Mouse (Mus musculus) CH12.LX (cell line): Measurements from ENCODE around the gene Creb3l1. TPM values are rescaled to one million over a fixed set of nuclear protein-coding genes. Genes with fewer than 3 reads are reported as not detected.

Experiments used
- DNase-seq: peaks from one replicate; pipeline ENCODE4 v3.0.0-alpha.2; 2013; ENCODE audit errors: extremely low read depth
- H3K27ac ChIP-seq: 2 replicates; pipeline ENCODE4 v1.5.1; 2012; ENCODE audit warnings: low read depth, mild to moderate bottlenecking, control low read depth, moderate library complexity; ENCODE audit not compliant: insufficient read depth
- H3K27me3 ChIP-seq: replicated peaks from 2 replicates; pipeline ENCODE3; 2012; ENCODE audit warnings: inconsistent platforms
- H3K36me3 ChIP-seq, 2 experiments: replicated peaks in 1 of 2; 2 replicates each; pipeline versions ENCODE3 to v1.6.1; 2012; ENCODE audit warnings: inconsistent platforms in 1 of 2, low read length in 1 of 2, mild to moderate bottlenecking in 1 of 2, mixed read lengths in 1 of 2, moderate library complexity in 1 of 2; ENCODE audit not compliant: control insufficient read depth in 1 of 2, insufficient read depth in 1 of 2
- H3K4me1 ChIP-seq, 2 experiments: 2 replicates each; pipeline ENCODE4 v1.6.1; 2012; ENCODE audit warnings: inconsistent platforms in 1 of 2, moderate library complexity in 1 of 2; ENCODE audit not compliant: insufficient read depth in 2 of 2, control insufficient read depth in 1 of 2
- H3K4me2 ChIP-seq: 2 replicates; pipeline ENCODE4 v1.6.1; 2012; ENCODE audit warnings: low read depth, mild to moderate bottlenecking, control low read depth; ENCODE audit not compliant: poor library complexity, insufficient read depth, severe bottlenecking
- H3K4me3 ChIP-seq, 3 experiments: fragments of 150-350 bp in 1 of 3; sonication (generic) in 1 of 3; replicated peaks in 1 of 3; 2 replicates each; pipeline versions ENCODE3 to v1.5.1; 2011 to 2012; ENCODE audit warnings: low read depth in 2 of 3, low read length in 2 of 3, mild to moderate bottlenecking in 2 of 3, moderate library complexity in 2 of 3, control low read depth in 1 of 3, improper control_type of control experiment in 1 of 3, inconsistent platforms in 1 of 3, mixed read lengths in 1 of 3; ENCODE audit not compliant: poor library complexity in 1 of 3
- H3K79me2 ChIP-seq: replicated peaks from 2 replicates; pipeline ENCODE4 v1.6.1; 2012; ENCODE audit warnings: mild to moderate bottlenecking, moderate library complexity; ENCODE audit not compliant: control insufficient read depth, poor library complexity, insufficient read depth, severe bottlenecking; ENCODE audit errors: extremely low read depth
- H3K9ac ChIP-seq: 2 replicates; pipeline ENCODE4 v1.6.1; 2012; ENCODE audit warnings: low read depth, mild to moderate bottlenecking, control low read depth, moderate library complexity; ENCODE audit not compliant: insufficient read depth
- H3K9me3 ChIP-seq: replicated peaks from 2 replicates; pipeline ENCODE3; 2012; ENCODE audit warnings: low read length, inconsistent platforms, mixed read lengths
- BHLHE40 ChIP-seq: IDR thresholded peaks from 2 replicates; pipeline ENCODE4 v1.6.1; 2011; ENCODE audit warnings: mild to moderate bottlenecking, low read depth, low read length, improper control_type of control experiment
- CHD1 ChIP-seq: IDR thresholded peaks from 2 replicates; pipeline ENCODE4 v1.6.1; 2012; ENCODE audit warnings: low read depth, low read length, improper control_type of control experiment, inconsistent platforms
- CTCF ChIP-seq, 2 experiments: IDR thresholded peaks in 1 of 2; conservative IDR thresholded peaks in 1 of 2; 2 replicates each; pipeline ENCODE4 v1.5.1; 2011 to 2012; ENCODE audit warnings: low read depth in 2 of 2, low read length in 2 of 2, improper control_type of control experiment in 1 of 2, inconsistent platforms in 1 of 2, mild to moderate bottlenecking in 1 of 2, moderate library complexity in 1 of 2
- ELF1 ChIP-seq: IDR thresholded peaks from 2 replicates; pipeline ENCODE4 v1.6.1; 2014; ENCODE audit warnings: low read depth, mild to moderate bottlenecking, inconsistent platforms, low read length, improper control_type of control experiment
- EP300 ChIP-seq: IDR thresholded peaks from 2 replicates; pipeline ENCODE4 v1.6.1; 2011; ENCODE audit warnings: low read length, improper control_type of control experiment
- ETS1 ChIP-seq: conservative IDR thresholded peaks from 2 replicates; pipeline ENCODE4 v1.6.1; 2012; ENCODE audit warnings: low read depth, mild to moderate bottlenecking, inconsistent platforms, low read length, improper control_type of control experiment, moderate library complexity
- GABPA ChIP-seq: IDR thresholded peaks from 2 replicates; pipeline ENCODE4 v1.6.1; 2012; ENCODE audit warnings: low read depth, low read length, improper control_type of control experiment, inconsistent platforms; ENCODE audit not compliant: insufficient replicate concordance
- IRF4 ChIP-seq: IDR thresholded peaks from 2 replicates; pipeline ENCODE4 v1.6.1; 2014; ENCODE audit warnings: low read depth, mild to moderate bottlenecking, inconsistent platforms, low read length, improper control_type of control experiment
- JUN ChIP-seq: IDR thresholded peaks from 2 replicates; pipeline ENCODE4 v1.6.1; 2011; ENCODE audit warnings: low read depth, mild to moderate bottlenecking, low read length, improper control_type of control experiment, moderate library complexity; ENCODE audit not compliant: insufficient read depth
- JUND ChIP-seq: conservative IDR thresholded peaks from 2 replicates; pipeline ENCODE4 v1.6.1; 2011; ENCODE audit warnings: low read depth, low read length, improper control_type of control experiment
- KAT2A ChIP-seq: IDR thresholded peaks from 2 replicates; pipeline ENCODE4 v1.6.1; 2012; ENCODE audit warnings: low read length, improper control_type of control experiment, inconsistent platforms; ENCODE audit not compliant: insufficient replicate concordance
- MAFK ChIP-seq: IDR thresholded peaks from 2 replicates; pipeline ENCODE4 v1.6.1; 2011; ENCODE audit warnings: low read length, improper control_type of control experiment; ENCODE audit not compliant: insufficient replicate concordance
- MAZ ChIP-seq: IDR thresholded peaks from 2 replicates; pipeline ENCODE4 v1.6.1; 2012; ENCODE audit warnings: low read depth, mild to moderate bottlenecking, inconsistent platforms, low read length, improper control_type of control experiment, moderate library complexity
- MEF2A ChIP-seq: IDR thresholded peaks from 2 replicates; pipeline ENCODE4 v1.6.1; 2014; ENCODE audit warnings: low read depth, mild to moderate bottlenecking, inconsistent platforms, low read length, improper control_type of control experiment, borderline replicate concordance
- MXI1 ChIP-seq: IDR thresholded peaks from 2 replicates; pipeline ENCODE4 v1.6.1; 2011; ENCODE audit warnings: mild to moderate bottlenecking, low read depth, low read length, improper control_type of control experiment
- MYC ChIP-seq: IDR thresholded peaks from 2 replicates; pipeline ENCODE4 v1.6.1; 2011; ENCODE audit warnings: low read depth, mild to moderate bottlenecking, improper control_type of control experiment, low read length
- NELFE ChIP-seq: IDR thresholded peaks from 2 replicates; pipeline ENCODE4 v1.6.1; 2011; ENCODE audit warnings: low read depth, low read length, improper control_type of control experiment
- NRF1 ChIP-seq: IDR thresholded peaks from 2 replicates; pipeline ENCODE4 v1.6.1; 2014; ENCODE audit warnings: low read depth, mild to moderate bottlenecking, inconsistent platforms, low read length, improper control_type of control experiment, moderate library complexity
- PAX5 ChIP-seq: IDR thresholded peaks from 2 replicates; pipeline ENCODE4 v1.6.1; 2012; ENCODE audit warnings: low read length, inconsistent platforms, mixed read lengths
- POLR2AphosphoS2 ChIP-seq: IDR thresholded peaks from 2 replicates; pipeline ENCODE4 v1.6.1; 2011; ENCODE audit warnings: low read depth, low read length, improper control_type of control experiment
- RAD21 ChIP-seq: IDR thresholded peaks from 2 replicates; pipeline ENCODE4 v1.6.1; 2011; ENCODE audit warnings: low read depth, mild to moderate bottlenecking, low read length, improper control_type of control experiment, moderate library complexity
- SIN3A ChIP-seq: IDR thresholded peaks from 2 replicates; pipeline ENCODE4 v1.6.1; 2012; ENCODE audit warnings: low read length, improper control_type of control experiment, inconsistent platforms
- SMC3 ChIP-seq: IDR thresholded peaks from 2 replicates; pipeline ENCODE4 v1.6.1; 2011; ENCODE audit warnings: low read depth, low read length, improper control_type of control experiment
- TCF12 ChIP-seq: IDR thresholded peaks from 2 replicates; pipeline ENCODE4 v1.6.1; 2014; ENCODE audit warnings: low read depth, mild to moderate bottlenecking, inconsistent platforms, low read length, improper control_type of control experiment
- UBTF ChIP-seq: IDR thresholded peaks from 2 replicates; pipeline ENCODE4 v1.6.1; 2012; ENCODE audit warnings: low read depth, mild to moderate bottlenecking, inconsistent platforms, low read length, improper control_type of control experiment, moderate library complexity
- USF1 ChIP-seq: IDR thresholded peaks from 2 replicates; pipeline ENCODE4 v1.6.1; 2014; ENCODE audit warnings: low read depth, mild to moderate bottlenecking, inconsistent platforms, low read length, improper control_type of control experiment
- USF2 ChIP-seq: conservative IDR thresholded peaks from 2 replicates; pipeline ENCODE4 v1.6.1; 2011; ENCODE audit warnings: low read depth, low read length, improper control_type of control experiment
- ZC3H11A ChIP-seq: IDR thresholded peaks from 2 replicates; pipeline ENCODE4 v1.6.1; 2012; ENCODE audit warnings: low read depth, mild to moderate bottlenecking, inconsistent platforms, low read length, improper control_type of control experiment
- ZKSCAN1 ChIP-seq: IDR thresholded peaks from 2 replicates; pipeline ENCODE4 v1.6.1; 2012; ENCODE audit warnings: low read depth, inconsistent platforms, low read length, improper control_type of control experiment, borderline replicate concordance
- ZMIZ1 ChIP-seq: IDR thresholded peaks from 2 replicates; pipeline ENCODE4 v1.6.1; 2012; ENCODE audit warnings: low read depth, mild to moderate bottlenecking, inconsistent platforms, low read length, improper control_type of control experiment
- ZNF384 ChIP-seq: IDR thresholded peaks from 2 replicates; pipeline ENCODE4 v1.6.1; 2012; ENCODE audit warnings: low read depth, low read length, improper control_type of control experiment, inconsistent platforms
- dilution Hi-C: fragments of 300-500 bp; cut with MboI; formaldehyde crosslinking; loops from 2 replicates; pipeline ENCODE4 v1.14.3; 2020; ENCODE audit warnings: low sequenced_read_pairs; ENCODE audit not compliant: extremely low pct_unique_long_range_greater_than_20kb, extremely low pct_ligation_motif_present
- in situ Hi-C: fragments of 300-500 bp; cut with MboI; formaldehyde crosslinking; loops from 3 replicates; pipeline ENCODE4 v1.14.3; 2019; ENCODE audit warnings: low sequenced_read_pairs, low pct_ligation_motif_present, low pct_unique_long_range_greater_than_20kb, mixed read lengths
- polyA plus RNA-seq: library from polyadenylated mRNA; unstranded; fragments of >175 nt; gene quantifications from 2 replicates; pipeline ENCODE4 v1.2.1, GENCODE M21; 2012; ENCODE audit warnings: low read depth; ENCODE audit not compliant: insufficient read length
- total RNA-seq, 2 experiments: library from RNA; depleted of rRNA; stranded (reverse); fragments of 300-350 nt in 1 of 2; fragments of >200 nt in 1 of 2; gene quantifications; 2 replicates each; pipeline ENCODE4 v1.2.3; 2012 to 2014

The Creb3l1 gene
- total and polyA plus RNA-seq, 3 experiments = 0.08 to 2.0 (median 0.59) TPM

GRCm38 (mm10) chr2:91987542-91987941 is 36.8 kb downstream of the Creb3l1 start:
- in situ Hi-C loops = loop anchor here (5.0 kb wide), 3 partner anchors 45 to 445 kb away; partner anchors contain the start of gene Cry2

GRCm38 (mm10) chr2:91986071-91986470 is 38.2 kb downstream of the Creb3l1 start:
- H3K27me3 ChIP-seq = peaks cover 5% of the 10 kb centered on the region
- peaks cover 8% of the 10 kb centered on the region for H3K9me3 ChIP-seq
- H3K4me3 ChIP-seq = peak overlapping the region in 2 of 3 experiments; percentile 28 to 30
- no peak overlapping the region for H3K9ac ChIP-seq
- in situ Hi-C loops (loop anchor here (5.0 kb wide), 3 partner anchors 44 to 446 kb away; partner anchors contain the start of gene Cry2), dilution Hi-C loops (no loop called here)
- H3K4me2 ChIP-seq = peak overlapping the region; percentile 44
- DNase-seq = peak; percentile 58
- peaks cover 5 to 25% of the 10 kb centered on the region in 2 experiments for H3K4me1 ChIP-seq
- peaks cover 0 to 7% of the 10 kb centered on the region in 2 experiments for H3K36me3 ChIP-seq
- no peak overlapping the region for H3K27ac ChIP-seq
- TF ChIP-seq SMC3 (peak; percentile 68), CTCF (conservative IDR thresholded peaks at IDR 0.05 in 1 of 2, IDR thresholded peaks at IDR 0.05 in 1 of 2; ENCODE audit: low read depth in 2 of 2, low read length in 2 of 2) (peak in 1 of 2 experiments; percentile 81; a peak in 2 of 4 replicates), TCF12 (peak; percentile 26; the same call in 1 of the 2 replicates), MEF2A (peak; percentile 83; the same call in 1 of the 2 replicates), ELF1 (peak; percentile 85), SIN3A (no peak), UBTF (no peak), BHLHE40 (no peak), RAD21 (peak; percentile 84), NELFE (0 out of 2 replicates have a peak, but pooled peaks have one; percentile 40), IRF4 (peak; percentile 44; the same call in 1 of the 2 replicates), POLR2AphosphoS2 (no peak)
- H3K79me2 ChIP-seq = no peaks in the 10 kb centered on the region

More at GRCm38 (mm10) chr2:91987542-91987941, 36.8 kb downstream of the Creb3l1 start:
- Histone ChIP-seq H3K4me3 (no peak overlapping the region), H3K4me1 (peaks cover 3 to 23% of the 10 kb centered on the region in 2 experiments; a peak in 3 of 4 replicates), H3K27me3 (peaks cover 17% of the 10 kb centered on the region), H3K9ac (no peak overlapping the region), H3K27ac (no peak overlapping the region), H3K9me3 (peaks cover 8% of the 10 kb centered on the region), H3K79me2 (no peaks in the 10 kb centered on the region), H3K4me2 (no peak overlapping the region), H3K36me3 (peaks cover 0 to 6% of the 10 kb centered on the region in 2 experiments)
- peak; percentile 86 for DNase-seq
- dilution Hi-C loops = no loop called here
- TF ChIP-seq NELFE (peak; percentile 48; the same call in 1 of the 2 replicates), CTCF (conservative IDR thresholded peaks at IDR 0.05 in 1 of 2, IDR thresholded peaks at IDR 0.05 in 1 of 2; ENCODE audit: low read depth in 2 of 2, low read length in 2 of 2) (peak; percentile 87 to 93), NRF1 (no peak), CHD1 (no peak), POLR2AphosphoS2 (no peak), MAFK (no peak), ZMIZ1 (no peak), MAZ (peak; percentile 72), EP300 (0 out of 2 replicates have a peak, but pooled peaks have one; percentile 12), USF2 (no peak), ZKSCAN1 (no peak), ETS1 (no peak), ZNF384 (no peak), IRF4 (peak; percentile 54; the same call in 1 of the 2 replicates), SIN3A (peak; percentile 55; the same call in 1 of the 2 replicates), MEF2A (peak; percentile 46; the same call in 1 of the 2 replicates), BHLHE40 (0 out of 2 replicates have a peak, but pooled peaks have one; percentile 20), SMC3 (peak; percentile 91), JUN (no peak), ELF1 (0 out of 2 replicates have a peak, but pooled peaks have one; percentile 12), RAD21 (peak; percentile 90), ZC3H11A (peak; percentile 82), GABPA (no peak), MXI1 (peak; percentile 43; the same call in 1 of the 2 replicates), JUND (no peak; the same call in 1 of the 2 replicates), USF1 (no peak), KAT2A (no peak), TCF12 (0 out of 2 replicates have a peak, but pooled peaks have one; percentile 36), MYC (0 out of 2 replicates have a peak, but pooled peaks have one; percentile 29), PAX5 (no peak)
